ENCODE assay signal across 11 mouse cellular contexts in genomic region chr4:62941961-62942892, GRCm38 (mm10). TPM values are rescaled to one million over a fixed set of nuclear protein-coding genes. Genes with fewer than 3 reads are reported as not detected.
DNase-seq lines count a peak whose midpoint lies in the region; ATAC-seq and TF ChIP-seq lines count a peak whose summit lies in the region.
"Had no signal": no experiment of that assay in that cellular context is flagged by ENCODE, and none has a peak within 500 bp of the region (broad histone marks: within the 10 kb centered on the region; RNA-seq: fewer than 3 reads in every experiment).

No protein-coding gene starts in this region.

- no peaks in the 10 kb centered on the region for H3K36me3 ChIP-seq in heart, embryonic 14.5 days (ENCODE audit: control insufficient read depth, insufficient read depth, low read length)
- no peaks in the 10 kb centered on the region for H3K36me3 ChIP-seq in heart, adult 2 months (ENCODE audit: control insufficient read depth, insufficient read depth, low read length)
- no peaks in the 10 kb centered on the region for H3K36me3 ChIP-seq in limb, embryonic 15.5 days
- H3K36me3 ChIP-seq: limb, embryonic 12.5 days had no signal

- H3K4me2 ChIP-seq in heart, embryonic 14.5 days (ENCODE audit: low read length), result peak overlapping the region; percentile 10; the same call in 1 of the 2 replicates
- no peak overlapping the region for H3K4me2 ChIP-seq in limb, embryonic 15.5 days
- H3K4me2 ChIP-seq: limb, embryonic 12.5 days had no signal

- H3K4me3 ChIP-seq in heart, embryonic 14.5 days (ENCODE audit: control insufficient read depth in 1 of 2, insufficient read depth in 1 of 2, low read depth in 1 of 2, low read length in 2 of 2), result no peak overlapping the region
- no peak overlapping the region for H3K4me3 ChIP-seq in heart, adult 2 months
- no peak overlapping the region for H3K4me3 ChIP-seq in limb, embryonic 15.5 days
- H3K4me3 ChIP-seq in gastrocnemius, adult 2 months, result no peak overlapping the region
- H3K4me3 ChIP-seq: limb, embryonic 12.5 days; megakaryocyte, embryonic 14.5 days had no signal

- peaks cover 6 to 8% of the 10 kb centered on the region in 2 experiments; a peak in 3 of 4 replicates for H3K4me1 ChIP-seq in heart, embryonic 14.5 days (ENCODE audit: control insufficient read depth in 2 of 2, insufficient read depth in 2 of 2, low read length in 2 of 2)
- no peaks in the 10 kb centered on the region for H3K4me1 ChIP-seq in heart, adult 2 months (ENCODE audit: control insufficient read depth, insufficient read depth, low read length)
- peaks cover 11% of the 10 kb centered on the region for H3K4me1 ChIP-seq in limb, embryonic 15.5 days
- H3K4me1 ChIP-seq: megakaryocyte, embryonic 14.5 days had no signal

- ATAC-seq in heart, embryonic 14.5 days (ENCODE audit: insufficient number of reproducible peaks, insufficient read depth, low FRiP score, low read depth), result peak; percentile 49
- no peak for ATAC-seq in limb, embryonic 15.5 days (ENCODE audit: insufficient number of reproducible peaks, low FRiP score, low TSS enrichment, low read depth)

- peak overlapping the region; percentile 2 to 10; a peak in 2 of 4 replicates for H3K27ac ChIP-seq in heart, embryonic 14.5 days (replicated peaks in 1 of 2; ENCODE audit: control insufficient read depth in 1 of 2, insufficient read depth in 1 of 2, low read depth in 2 of 2, low read length in 2 of 2)
- H3K27ac ChIP-seq in heart, adult 2 months, result no peak overlapping the region
- 0 out of 2 replicates have a peak overlapping the region, but pooled peaks have one; percentile 27 for H3K27ac ChIP-seq in limb, embryonic 15.5 days
- no peak overlapping the region for H3K27ac ChIP-seq in gastrocnemius, adult 2 months
- H3K27ac ChIP-seq: limb, embryonic 12.5 days had no signal

- WGBS in heart, embryonic 14.5 days, result 40% methylated on average over 14 of the region's 14 CpGs
- 38% methylated on average over 14 of the region's 14 CpGs for WGBS in heart, adult 2 months
- WGBS in limb, embryonic 15.5 days, result 43% methylated on average over 14 of the region's 14 CpGs

- DNase-seq in heart, adult 2 months, result no peak
- DNase-seq in left cerebral cortex, postnatal 10 days (ENCODE audit: extremely low spot score in 1 of 2, low spot score in 2 of 2), result peak; percentile 30 to 33
- no peak for DNase-seq in left cerebral cortex, adult 8-10 months (ENCODE audit: low spot score in 2 of 2)
- peak; percentile 65 for DNase-seq in brain, embryonic 18.5 days (ENCODE audit: low read depth, low spot score)
- no peak for DNase-seq in gastrocnemius, adult 2 months
- DNase-seq in urinary bladder, postnatal 14 days (ENCODE audit: low spot score), result no peak
- DNase-seq: thymus, adult 2 months had no signal

- no peak for TF ChIP-seq CTCF in heart, adult 2 months (IDR thresholded peaks at IDR 0.05)
- TF ChIP-seq CTCF in gastrocnemius, adult 2 months (IDR thresholded peaks at IDR 0.05), result no peak

- TF ChIP-seq EP300 in heart, adult 2 months (IDR thresholded peaks at IDR 0.05; ENCODE audit: insufficient read depth, low read depth, low read length), result no peak

- no peaks in the 10 kb centered on the region for H3K27me3 ChIP-seq in heart, embryonic 14.5 days (ENCODE audit: control insufficient read depth, insufficient read depth, low read length)
- no peaks in the 10 kb centered on the region for H3K27me3 ChIP-seq in heart, adult 2 months (ENCODE audit: control insufficient read depth, insufficient read depth, low read length)
- H3K27me3 ChIP-seq in limb, embryonic 15.5 days, result no peaks in the 10 kb centered on the region
- H3K27me3 ChIP-seq: limb, embryonic 12.5 days had no signal

- H3K79me2 ChIP-seq in heart, adult 2 months (replicated peaks; ENCODE audit: control insufficient read depth, insufficient read depth, low read length), result no peaks in the 10 kb centered on the region

- no peak overlapping the region for H3K9ac ChIP-seq in heart, embryonic 14.5 days (ENCODE audit: low read length)
- H3K9ac ChIP-seq in heart, adult 2 months (ENCODE audit: low read depth, low read length), result no peak overlapping the region
- H3K9ac ChIP-seq in limb, embryonic 15.5 days, result no peak overlapping the region
- H3K9ac ChIP-seq: limb, embryonic 12.5 days had no signal

- no peaks in the 10 kb centered on the region for H3K9me3 ChIP-seq in heart, embryonic 14.5 days (ENCODE audit: control insufficient read depth, low read length)
- H3K9me3 ChIP-seq in limb, embryonic 15.5 days, result no peaks in the 10 kb centered on the region
- H3K9me3 ChIP-seq: limb, embryonic 12.5 days; megakaryocyte, embryonic 14.5 days had no signal

- no peak for TF ChIP-seq POLR2A in heart, adult 2 months (IDR thresholded peaks at IDR 0.05; ENCODE audit: insufficient read depth, low read depth, low read length)

- intact Hi-C loops in heart, adult 2 months (cut with DNase I), result no loop called here
- intact Hi-C loops in left cerebral cortex, postnatal 10 days (cut with DNase I), result loop anchor here (5.0 kb wide), 1 partner anchor 175 kb away; no protein-coding TSS in a partner anchor
- intact Hi-C loops in gastrocnemius, adult 2 months (cut with DNase I), result loop anchor here (5.0 kb wide), 1 partner anchor 175 kb away; no protein-coding TSS in a partner anchor

RNA-seq across cellular contexts. Expression of gene Zfp618, which starts 23.1 kb away (rescaled TPM):
- polyA plus RNA-seq in heart, embryonic 14.5 days (2014; fragmentation: Nextera tagmentation; extraction: Ambion mirVana), result 8.9 and 9.6 TPM in 2 replicates
- 1 to 10 TPM in 1 of 2 experiments, under 1 TPM in 1; 0.37 to 2.2 TPM for total RNA-seq in heart, adult 2 months (2021)
- polyA plus RNA-seq in heart, adult 2 months (2012; rRNA removed), result 0.25 and 0.47 TPM in 2 replicates
- 1 to 10 TPM; 8.3 to 9.3 TPM for total RNA-seq in left cerebral cortex, postnatal 10 days (2021)
- 1 to 10 TPM; 3.6 to 5.8 (median 4.7) TPM for total RNA-seq in left cerebral cortex, adult 8-10 months (2022)
- polyA plus RNA-seq in limb, embryonic 15.5 days (2015; fragmentation: Nextera tagmentation; extraction: Ambion mirVana), result 26.2 and 32.5 TPM in 2 replicates
- under 1 TPM; 0.18 to 0.20 TPM for total RNA-seq in gastrocnemius, adult 2 months (2021)

Comparison
In these comparisons a context has a peak if more than half of its experiments do, and no peak if none do; other contexts are left out.
1. H3K27ac ChIP-seq: peak in heart, embryonic 14.5 days (2 of 2) and limb, embryonic 15.5 days (single experiment); none in heart, adult 2 months (single experiment) and gastrocnemius, adult 2 months (single experiment).
2. DNase-seq: peak in left cerebral cortex, postnatal 10 days (2 of 2) and brain, embryonic 18.5 days (single experiment); none in heart, adult 2 months (0 of 2), left cerebral cortex, adult 8-10 months (0 of 2), gastrocnemius, adult 2 months (single experiment) and urinary bladder, postnatal 14 days (single experiment).